Mouse (Mus musculus) testis, adult 2 months (tissue): ENCODE measurements around the gene Acot7.

Experiments used
- CTCF ChIP-seq: fragments of 200-500 bp; IDR thresholded peaks from 2 replicates; pipeline ENCODE4 v1.5.1; 2012; ENCODE audit warnings: low read depth, mild to moderate bottlenecking, inconsistent platforms, low read length, moderate library complexity; ENCODE audit not compliant: control insufficient read depth, insufficient read depth, insufficient replicate concordance
- POLR2A ChIP-seq: fragments of 200-500 bp; IDR thresholded peaks from 2 replicates; pipeline ENCODE4 v1.6.1; 2012; ENCODE audit warnings: low read depth, mild to moderate bottlenecking, inconsistent platforms, low read length, moderate library complexity; ENCODE audit not compliant: control insufficient read depth

DNA sequence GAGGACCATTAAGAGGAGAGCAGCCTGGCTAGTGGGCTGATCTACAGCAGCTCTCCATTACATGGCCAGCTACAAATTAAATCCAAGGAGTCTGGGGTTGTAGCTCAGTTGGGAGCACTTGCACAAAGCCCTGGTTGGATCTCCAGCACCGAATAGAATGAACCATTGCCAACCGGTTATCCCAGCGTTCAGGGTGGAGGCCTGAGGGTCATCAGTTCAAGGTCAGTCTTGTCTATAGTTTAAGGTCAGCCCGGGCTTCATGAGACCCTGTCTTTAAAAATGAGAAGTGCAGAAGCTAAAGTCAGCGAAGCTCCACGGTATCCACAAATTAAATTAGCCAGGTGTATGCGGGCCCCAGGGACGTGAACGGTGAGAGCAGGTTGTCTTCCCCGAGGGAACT, 7.6 kb upstream of the Acot7 start:
- TF ChIP-seq CTCF = no peak
- no peak for TF ChIP-seq POLR2A
